Mouse (Mus musculus): ENCODE results near the gene Fxyd3.
A peak's percentile ranks its signal among the peaks of the same experiment; 100 is the strongest.

The Fxyd3 gene

DNA sequence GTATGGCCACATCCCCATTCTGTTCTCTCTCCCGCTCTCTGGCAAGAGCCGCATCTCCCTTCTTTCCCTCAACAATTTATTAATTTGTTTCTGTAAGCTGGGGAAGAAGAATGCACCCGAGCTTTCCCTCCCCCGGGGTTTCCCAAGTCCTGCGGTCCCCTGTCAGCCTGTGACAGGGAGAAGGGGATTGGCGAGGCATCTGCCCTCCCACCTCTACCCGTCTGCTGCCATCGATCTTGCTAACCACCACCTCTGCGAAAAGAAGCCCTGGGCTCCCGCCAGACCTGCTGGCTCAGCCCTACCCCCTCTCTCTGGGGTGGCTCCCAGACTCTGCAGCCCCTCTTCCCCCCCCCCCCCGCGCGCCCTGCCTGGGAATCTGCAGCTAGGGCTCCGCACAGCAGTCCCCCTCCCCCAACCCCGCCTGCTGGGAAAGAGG, 26.6 kb downstream of the Fxyd3 start:
- DNase-seq (ENCODE audit: low spot score in 2 of 2), result peak; percentile 66 to 70

DNA sequence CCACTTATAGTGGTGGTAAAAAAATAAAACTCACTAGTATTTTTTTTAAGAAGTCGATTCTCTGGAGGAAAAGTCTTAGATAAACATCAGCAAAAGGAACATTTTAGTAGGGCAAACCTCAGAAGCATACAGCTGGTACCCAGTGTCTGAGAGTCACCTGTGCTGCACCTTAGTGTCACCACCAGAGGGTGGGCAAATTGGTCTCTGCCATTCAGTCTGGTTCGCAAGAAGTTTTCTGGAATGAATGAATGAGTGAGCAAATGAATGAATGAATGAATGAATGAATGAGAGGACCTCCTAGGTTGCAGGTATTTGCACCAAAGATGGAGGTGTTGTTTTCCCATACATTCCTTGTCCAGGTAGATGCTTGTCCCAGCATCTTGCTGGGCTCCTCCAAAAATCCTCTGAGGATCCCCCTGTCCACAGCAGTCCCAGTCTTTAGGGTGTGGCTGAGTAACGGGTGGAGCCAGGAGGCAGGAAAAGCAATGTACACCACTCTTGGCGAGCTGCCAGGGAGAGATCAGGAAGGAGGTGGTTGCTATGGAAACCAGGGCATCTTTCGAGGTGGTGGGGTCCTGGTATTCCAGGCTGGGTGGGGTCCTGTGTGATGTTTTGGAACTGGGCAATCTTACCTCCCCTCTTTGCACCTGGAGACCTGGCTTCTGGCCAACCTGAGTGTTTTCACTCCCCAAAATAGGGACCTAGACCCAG, 27.2 kb downstream of the Fxyd3 start:
- peak; percentile 54 to 62 for DNase-seq (ENCODE audit: low spot score in 2 of 2)

DNA sequence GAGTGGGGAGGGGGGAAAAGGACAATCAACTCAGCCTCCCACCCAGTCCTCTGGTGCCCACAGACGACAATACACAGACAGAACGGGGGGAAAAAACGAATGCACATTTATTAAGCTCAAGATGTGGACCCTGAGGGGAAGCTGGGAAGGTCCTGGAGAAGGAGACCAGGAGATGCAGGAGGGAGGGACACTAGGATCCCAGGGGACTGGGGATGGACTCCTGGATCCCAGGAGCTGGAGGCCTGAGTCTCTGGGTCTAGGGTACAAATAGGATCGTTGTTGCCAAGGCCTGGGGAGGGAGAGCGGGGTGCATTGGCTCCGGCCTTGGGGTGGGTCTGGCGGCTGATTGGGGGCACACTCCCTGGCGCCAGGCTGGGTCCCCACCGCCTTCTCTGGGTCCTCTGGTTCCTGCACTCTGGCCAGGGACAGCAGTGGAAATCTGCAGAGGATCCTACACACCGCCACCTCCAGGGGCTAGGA, 34.0 kb downstream of the Fxyd3 start, which contains the start of gene Fxyd5:
Gene Fxyd5, minus strand, starts transcription at position 51 of the 480 bp plus-strand sequence.
- DNase-seq (ENCODE audit: low spot score in 2 of 2), result no peak

DNA sequence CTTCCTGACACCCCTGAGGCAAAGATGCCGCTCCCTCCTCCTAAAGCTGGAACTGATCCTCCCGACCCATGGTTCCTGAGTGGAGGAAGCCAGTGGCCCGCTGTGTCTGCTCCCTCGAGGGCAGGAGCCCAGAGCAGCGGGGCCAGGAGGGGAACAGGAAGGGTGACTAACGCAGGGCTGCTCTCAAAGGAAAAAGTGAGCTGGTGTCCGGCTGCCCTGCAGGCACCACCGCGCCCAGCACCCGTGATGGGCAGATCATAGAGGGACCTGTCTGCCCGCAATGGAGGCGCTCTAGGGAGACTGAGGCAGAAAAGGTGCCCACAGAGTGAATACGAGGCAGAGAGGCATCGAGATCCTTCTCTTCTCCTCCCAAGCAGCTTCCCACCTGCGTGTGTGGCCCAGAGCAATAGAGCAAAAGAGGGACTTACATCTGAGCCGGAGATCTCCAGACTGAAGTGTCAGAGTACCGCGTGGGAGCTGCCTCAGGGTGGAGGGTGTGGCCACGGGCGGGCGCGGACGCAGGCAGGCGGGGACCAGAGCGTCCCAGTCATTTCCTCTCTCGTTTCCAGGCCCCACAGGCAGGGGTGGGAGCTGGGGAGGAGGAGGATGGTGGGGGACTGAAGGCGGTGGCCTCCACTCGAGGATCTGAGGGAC, 34.7 kb downstream of the Fxyd3 start:
- no peak for DNase-seq (ENCODE audit: low spot score in 2 of 2)

DNA sequence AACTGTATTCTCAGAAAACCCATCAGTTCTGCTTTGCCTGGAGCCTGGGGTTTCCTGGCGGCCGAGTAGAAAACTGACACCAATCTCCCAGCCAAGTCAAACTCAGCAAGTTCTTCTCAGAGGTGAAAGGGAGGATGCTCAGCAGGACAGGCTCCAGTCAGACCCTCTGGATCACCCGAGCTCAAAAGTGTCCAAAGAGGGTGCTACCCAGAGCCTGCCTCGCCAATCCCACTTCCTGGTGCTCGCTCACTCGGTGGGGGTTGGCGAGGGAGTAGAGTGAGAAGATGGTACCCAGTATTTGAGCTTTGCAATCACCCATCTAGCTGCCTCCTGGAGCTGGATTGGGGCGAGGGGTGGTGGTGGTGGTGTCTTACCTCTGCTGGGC, 35.5 kb downstream of the Fxyd3 start:
- no peak for DNase-seq (ENCODE audit: low spot score in 2 of 2)

DNA sequence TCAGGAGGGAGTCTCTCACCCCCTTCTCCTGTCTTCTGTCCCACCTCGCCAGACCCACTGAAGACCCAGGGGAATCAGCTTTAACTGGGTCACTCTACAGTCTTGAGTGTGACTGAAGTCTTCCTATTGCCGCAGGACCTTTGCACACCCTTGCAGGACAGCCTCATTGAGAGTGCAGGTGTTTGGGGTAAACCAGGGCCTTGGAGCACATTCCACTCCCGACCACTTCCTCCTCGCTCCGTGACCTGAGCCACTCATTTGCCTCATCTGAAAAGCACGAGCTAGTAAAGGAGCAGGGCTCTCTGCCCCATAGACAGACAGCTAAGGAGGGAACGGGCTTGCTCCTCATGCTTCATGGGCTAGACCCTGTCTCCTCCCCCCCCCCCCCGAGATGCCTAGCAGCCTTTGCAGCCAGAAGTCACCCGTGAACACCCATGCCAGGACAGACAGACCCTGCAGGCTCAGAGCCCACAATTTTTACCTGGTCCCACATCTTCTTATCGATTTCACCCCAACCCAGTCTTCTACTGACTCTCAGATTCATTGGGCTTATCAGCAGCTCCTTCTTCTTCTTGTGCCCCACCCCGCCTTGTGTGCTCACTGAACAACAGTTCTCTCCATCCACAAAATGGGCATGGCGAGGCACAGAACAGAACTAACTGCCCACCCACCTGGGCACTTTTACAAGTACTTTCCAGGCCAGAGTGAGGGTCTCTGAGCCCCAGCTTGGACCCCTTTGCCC, 36.1 kb downstream of the Fxyd3 start:
- no peak for DNase-seq (ENCODE audit: low spot score in 2 of 2)

DNA sequence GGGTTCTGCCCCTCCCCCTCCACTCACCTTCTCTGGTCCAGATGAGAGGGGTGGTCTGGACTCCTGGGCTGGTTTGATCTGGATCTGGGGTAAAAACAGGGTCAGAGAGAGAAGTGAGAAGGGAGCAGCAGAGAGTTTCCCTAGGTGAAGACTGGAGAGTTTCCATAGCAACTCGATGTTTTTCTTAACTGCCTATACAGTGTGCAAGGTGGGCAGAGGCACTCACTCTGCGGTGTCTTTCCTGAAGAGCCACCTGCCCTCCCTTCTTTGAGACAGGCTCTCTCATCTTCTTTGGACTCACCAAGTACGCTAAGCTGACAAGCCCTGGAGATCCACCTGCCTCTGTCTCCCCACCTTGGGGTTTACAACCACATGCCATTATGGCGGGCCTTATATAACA, 37.5 kb downstream of the Fxyd3 start:
- DNase-seq (ENCODE audit: low spot score in 2 of 2), result no peak

DNA sequence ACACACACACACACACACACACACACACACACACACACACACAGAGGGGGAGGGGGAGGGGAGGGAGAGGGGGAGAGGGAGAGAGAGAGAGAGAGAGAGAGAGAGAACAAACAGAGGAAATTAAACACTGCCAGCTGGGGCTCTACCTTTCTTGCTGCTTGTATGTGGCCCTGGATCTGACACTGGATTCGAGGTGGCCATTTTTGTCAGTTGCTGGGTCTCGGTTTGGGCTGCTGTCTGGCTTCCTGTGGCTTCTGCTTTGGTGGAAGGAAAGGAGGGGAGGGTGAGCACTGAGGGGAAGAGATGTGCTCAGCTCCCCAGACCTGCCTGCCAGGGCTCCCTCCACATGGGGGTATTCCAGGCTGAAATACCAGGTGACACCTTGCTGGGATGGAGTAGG, 38.8 kb downstream of the Fxyd3 start:
- DNase-seq (ENCODE audit: low spot score in 2 of 2), result no peak

DNA sequence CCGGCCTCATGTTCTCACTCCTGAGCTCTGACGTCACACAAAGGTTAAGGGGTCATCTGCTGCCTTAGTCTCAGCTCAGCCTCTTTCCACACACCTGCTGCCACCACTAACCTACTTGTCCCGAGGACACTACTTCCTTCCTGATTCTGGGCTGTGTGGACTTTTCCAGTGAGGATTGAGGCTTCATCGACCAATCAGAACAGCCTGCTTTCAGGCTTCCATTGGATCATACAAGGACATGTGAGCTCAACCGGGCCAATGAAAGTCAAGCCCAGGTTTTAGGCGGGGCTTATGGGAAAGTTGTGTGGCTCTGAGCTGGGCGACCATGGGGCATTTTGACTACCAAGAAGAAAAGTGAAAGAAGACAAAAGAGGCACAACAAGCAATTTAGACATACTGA, 39.6 kb downstream of the Fxyd3 start:
- no peak for DNase-seq (ENCODE audit: low spot score in 2 of 2)

DNA sequence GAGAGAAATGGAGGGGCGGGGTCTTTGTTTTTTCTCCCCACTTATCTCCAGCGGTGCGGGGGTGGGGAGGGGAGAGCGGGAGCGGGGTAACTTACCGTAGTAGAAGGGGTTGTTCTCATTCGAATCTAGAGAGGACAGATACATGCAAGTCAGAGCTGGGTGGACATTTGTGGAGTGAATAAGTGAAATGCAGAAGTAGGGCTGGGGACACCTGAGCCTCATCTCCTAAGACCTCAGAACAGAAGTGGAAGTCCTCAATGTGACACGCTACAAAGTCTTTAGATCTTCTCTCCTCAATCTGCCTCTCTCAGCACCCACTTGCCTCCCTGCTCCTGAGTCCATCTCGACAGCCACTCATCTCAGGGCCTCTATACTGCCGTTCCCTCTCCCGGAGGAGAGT, 41.2 kb downstream of the Fxyd3 start:
- no peak for DNase-seq (ENCODE audit: low spot score in 2 of 2)

DNA sequence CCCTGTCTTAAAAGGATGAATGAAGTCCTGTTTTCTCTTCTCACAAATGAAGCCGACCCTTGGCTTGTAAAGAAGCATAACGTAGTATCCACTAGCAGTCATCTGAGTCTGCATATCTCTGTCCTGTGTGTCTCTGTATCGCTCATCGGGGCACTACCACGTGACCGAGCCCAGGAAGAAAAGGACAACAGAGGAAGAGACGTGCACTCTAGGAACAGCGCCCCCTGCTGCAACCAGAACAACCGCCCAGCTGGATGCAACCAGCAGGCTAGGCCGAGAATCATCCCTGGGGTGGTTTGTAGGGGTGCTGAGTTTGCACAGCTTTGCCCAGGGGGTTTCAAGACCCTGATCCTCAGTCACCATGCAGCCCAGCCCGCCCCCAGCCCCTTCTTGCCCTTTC, 41.7 kb downstream of the Fxyd3 start:
- DNase-seq (ENCODE audit: low spot score in 2 of 2), result no peak

DNA sequence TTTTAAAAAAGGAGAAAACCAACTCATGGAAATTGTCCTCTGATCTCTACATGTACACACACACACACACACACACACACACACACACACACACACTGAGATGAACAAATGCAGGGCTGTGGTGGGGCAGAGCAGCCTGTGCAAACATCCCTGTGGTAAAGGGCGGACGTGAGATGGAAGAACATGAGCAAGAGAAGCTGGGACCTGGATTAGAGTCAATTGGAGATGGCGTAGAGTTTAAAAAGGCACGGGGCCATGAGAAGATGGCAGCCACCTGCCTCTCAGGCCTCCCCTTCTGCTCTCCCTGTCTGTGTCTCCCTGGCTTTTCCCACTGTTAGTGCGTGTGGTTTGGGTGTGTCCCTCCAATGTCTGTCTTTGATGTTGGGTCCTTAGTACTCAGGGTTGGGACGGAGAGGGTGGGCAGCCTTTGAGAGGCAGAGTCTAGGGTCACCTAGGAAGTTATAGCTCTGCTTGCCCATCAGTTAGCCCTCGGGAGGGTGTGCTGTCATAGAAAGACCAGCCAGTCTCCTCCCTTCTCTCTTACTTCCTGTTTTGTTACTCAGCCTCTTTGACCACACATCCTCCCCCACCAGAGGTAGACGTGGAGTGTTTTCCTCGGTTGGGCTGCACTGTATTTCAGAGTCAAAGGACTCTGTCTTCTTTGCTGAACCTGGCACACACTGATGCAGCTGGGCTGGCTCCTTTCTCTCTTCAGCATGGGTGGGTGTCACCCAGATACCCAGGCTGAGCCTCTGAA, 42.9 kb downstream of the Fxyd3 start:
- no peak for DNase-seq (ENCODE audit: low spot score in 2 of 2)

DNA sequence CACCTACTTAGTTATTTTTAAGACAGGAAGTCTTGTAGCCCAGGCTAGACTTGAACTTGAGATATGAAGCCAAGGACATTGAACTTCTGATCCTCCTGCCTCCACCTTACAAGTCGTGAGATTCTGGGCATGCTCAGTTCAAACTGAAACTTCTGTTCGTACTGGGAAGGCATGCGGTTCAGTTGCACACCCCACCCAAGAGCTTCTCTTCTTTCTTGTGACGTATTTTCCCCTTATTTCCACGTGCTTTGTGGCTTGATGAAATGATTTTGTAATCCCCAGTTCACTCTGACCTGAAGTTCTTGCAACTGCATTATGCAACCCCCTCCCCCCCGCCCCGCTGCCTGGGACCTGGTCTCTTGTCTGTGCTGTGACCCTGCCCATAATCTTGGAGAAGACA, 44.8 kb downstream of the Fxyd3 start:
- DNase-seq (ENCODE audit: low spot score in 2 of 2), result no peak

DNA sequence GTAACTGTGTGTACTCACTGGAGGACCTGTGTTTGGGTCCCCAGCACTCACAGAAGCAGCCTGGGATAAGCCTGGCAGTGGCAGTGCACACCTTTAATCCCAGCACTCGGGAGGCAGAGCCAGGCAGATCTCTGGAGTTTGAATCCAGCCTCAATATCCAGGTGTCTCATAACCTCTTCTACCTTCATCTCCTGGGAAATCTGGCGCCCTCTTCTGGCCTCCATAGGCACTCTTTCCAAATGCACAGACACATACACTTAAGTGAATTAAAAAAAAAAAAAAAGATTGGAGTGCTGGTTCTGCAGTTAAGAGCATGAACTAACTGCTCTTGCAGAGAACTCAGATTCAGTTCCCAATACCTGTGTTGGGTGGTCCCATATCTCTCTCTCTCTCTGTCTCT, 45.8 kb downstream of the Fxyd3 start:
- no peak for DNase-seq (ENCODE audit: low spot score in 2 of 2)

DNA sequence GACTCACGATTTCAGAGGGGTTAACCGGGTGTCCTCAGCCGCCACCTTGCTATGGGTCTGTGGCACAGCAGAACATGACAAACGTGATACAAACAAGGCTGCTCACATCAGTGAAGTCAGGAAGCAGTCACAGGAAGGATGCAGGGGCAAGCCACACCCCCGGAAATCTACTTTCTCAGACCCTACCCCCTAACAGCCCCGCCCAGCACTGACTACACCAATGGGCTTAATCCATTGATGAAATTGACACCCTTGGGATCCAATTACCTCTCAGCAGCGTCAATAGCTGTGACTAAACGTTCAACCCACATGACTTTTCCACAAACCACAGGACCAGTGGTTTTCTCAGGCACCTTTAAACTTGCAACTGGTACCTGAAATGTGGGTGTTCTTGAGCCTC, 47.9 kb downstream of the Fxyd3 start:
- DNase-seq (ENCODE audit: low spot score in 2 of 2), result no peak
